Mouse (Mus musculus) heart, adult 8-10 months (tissue): Measurements from ENCODE around the gene Apobec2. TPM values are rescaled to one million over a fixed set of nuclear protein-coding genes. Genes with fewer than 3 reads are reported as not detected.
A peak's percentile ranks its signal among the peaks of the same experiment; 100 is the strongest.

Experiments used
- DNase-seq: peaks from one replicate; pipeline ENCODE4 v3.0.0; 2022; ENCODE audit warnings: low spot score
- total RNA-seq, 4 experiments: library from RNA; stranded (reverse); gene quantifications; 2 replicates each; pipeline ENCODE4 v1.2.4; 2022

The Apobec2 gene
- 100 to 1,000 TPM; 239 to 263 (median 259) TPM for total RNA-seq

DNA sequence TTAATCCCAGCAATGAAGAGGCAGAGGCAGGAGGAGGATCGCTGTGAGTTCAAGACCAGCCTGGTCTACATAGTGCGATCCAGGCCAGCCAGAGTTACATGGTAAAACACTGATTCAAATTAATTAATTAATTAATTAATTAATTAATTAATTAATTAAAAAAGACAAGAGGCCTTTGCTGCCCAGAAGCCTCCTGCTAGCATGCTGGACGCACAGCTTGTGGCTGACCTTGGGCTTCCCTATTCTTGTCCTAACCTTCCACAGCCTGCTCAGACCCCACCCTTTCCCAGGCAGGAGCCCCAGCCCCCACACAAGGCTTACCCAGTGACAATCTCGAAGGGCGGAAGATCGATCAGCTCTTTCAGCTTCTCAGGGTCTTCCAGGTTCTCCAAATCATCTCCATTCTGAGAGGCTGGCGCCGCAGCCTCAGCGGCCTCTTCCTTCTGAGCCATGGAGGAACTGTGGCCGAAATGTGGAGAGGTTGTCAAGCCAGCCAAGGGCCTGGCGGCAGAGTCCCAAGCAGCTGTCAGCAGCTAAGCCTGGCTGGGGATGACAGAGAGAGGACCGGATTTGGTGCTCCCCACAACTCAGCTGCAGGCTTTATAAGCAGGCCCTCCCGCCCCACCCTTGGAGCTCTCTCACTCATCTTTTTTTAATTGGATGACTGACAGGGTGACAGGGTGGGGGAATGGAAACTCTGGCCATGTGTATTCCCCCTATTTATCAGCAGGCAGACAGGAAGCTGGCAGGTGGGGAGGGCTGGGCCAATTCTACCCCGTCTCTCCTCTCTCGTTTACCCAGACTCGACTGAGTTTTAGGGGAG is at the start of gene Apobec2:
Gene Apobec2 (minus strand): TSS at position 773 of the 823 bp plus-strand sequence.
- DNase-seq = no peak

DNA sequence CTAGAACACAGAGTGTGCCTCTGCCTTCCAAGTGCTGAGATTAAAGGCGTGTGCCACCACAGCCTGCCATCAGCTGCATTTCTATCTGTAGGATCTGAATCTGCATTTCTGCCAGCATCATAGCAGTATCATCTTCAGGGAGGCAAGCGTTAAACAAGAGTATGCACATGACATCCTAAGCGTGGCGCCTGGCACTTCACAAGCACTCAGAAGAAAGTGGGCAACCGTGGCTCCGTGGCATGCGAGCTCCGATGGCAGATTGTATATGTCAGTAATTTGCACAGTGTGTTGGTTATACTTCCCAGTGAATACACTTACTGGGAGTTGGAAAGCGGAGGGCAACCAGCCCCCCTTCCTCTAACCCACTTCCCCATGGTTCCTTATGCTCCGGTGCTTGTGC is 47.2 kb upstream of the Apobec2 start:
- no peak for DNase-seq

DNA sequence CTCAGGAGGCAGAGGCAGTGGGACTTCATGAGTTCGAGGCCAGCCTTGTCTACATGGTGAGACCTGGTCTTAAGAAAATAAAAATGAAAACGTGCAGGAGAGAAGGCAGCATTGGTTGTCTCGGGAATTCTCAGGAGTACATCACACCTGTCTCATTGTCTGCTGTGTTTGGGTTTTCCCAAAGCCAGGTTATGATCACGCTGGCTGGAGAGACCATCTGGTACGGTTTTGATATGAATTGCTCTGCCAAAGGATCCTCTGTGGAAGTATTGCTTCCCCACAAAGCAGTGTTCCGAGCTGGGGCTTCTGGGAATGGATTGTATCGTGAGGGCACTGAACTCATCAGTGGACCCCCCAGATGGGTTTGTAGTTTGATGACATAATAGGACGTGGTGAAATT is 42.7 kb upstream of the Apobec2 start:
- no peak for DNase-seq

DNA sequence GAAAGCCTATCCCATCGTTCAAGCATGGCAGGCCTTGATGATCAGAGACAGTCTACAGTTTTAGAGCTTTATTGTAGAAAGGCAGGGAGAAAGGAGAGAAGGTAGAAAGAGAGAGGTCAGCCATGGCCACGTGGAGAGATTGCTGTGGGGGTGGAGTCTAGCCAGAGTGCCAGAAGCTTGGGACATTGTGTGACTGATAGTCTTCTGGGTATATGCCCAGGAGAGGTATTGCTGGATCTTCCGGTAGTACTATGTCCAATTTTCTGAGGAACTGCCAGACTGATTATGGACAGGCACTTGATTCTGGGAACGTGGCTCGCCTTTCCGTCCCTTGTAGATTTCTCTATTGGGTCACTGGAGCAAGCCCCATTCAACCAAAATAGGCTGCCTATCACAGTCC is 41.6 kb upstream of the Apobec2 start:
- peak; percentile 33 for DNase-seq

DNA sequence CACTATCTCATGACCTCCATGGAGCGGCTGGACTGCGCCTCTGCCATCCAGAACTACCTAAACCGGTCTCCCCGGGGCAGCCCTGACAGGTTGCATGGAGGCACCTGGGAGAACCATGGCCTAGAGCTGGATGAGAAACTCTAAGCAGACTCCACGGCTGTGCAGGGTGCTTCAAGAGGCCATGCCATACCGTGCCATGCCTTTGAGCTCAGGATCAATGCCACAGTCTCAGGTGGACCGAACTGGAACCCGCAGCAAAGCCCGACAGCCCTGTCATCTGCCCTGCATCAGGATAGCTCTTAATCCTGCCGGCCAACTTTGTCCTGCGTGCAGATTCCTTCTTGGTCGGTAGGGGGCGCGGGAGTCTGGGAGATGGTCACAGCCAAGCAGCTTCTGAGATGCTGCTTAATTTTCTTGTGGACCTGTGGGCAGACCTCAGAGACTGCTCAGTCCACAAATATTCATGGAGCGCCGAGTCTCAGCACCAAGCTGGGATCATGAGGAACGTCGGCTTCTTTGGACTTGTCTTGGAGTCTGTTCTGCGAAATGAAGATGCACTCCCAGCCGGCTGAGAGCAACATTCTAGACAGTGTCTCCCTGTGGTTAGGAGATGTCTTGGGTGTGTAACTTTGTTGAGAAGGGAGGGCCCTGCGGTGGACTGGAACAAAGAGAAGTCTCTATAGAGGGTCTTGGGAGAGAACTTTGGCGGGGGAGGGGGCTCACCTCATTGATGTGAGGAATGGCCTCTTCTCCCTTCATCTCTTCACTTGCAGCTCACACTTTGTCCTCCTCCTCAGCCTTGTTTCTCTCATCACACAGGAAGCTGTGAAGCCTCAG is 34.9 kb upstream of the Apobec2 start:
- peak; percentile 78 for DNase-seq

DNA sequence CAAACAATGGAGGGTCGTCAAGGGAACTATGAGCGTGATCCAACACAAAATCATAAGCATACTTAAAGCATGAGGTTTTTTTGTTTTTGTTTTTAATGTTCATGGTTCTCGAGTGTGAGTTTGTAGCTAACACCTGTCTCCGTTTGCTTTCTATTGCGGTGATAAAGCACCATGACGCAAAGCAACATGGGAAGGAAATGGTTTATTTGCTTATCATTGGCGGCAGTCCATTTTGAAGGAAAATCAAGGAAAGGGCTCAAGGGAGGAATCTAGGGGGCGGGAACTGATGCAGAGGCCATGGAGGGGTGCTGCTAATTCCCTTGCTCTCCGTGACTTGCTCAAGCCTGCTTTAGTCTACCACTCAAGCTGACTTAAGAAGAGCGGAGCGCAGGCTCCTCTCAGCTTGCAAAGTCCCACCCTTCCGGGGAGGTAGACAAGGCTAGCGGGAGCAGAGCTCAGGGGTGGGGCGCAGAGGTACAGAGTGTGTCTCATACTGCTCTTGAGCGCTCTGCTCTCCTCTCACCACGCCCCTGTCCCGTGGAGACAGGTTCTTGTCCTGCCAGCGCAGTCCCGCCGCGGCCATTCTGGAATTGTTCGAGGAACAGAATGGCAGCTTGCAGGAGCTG is 34.2 kb upstream of the Apobec2 start:
- no peak for DNase-seq

DNA sequence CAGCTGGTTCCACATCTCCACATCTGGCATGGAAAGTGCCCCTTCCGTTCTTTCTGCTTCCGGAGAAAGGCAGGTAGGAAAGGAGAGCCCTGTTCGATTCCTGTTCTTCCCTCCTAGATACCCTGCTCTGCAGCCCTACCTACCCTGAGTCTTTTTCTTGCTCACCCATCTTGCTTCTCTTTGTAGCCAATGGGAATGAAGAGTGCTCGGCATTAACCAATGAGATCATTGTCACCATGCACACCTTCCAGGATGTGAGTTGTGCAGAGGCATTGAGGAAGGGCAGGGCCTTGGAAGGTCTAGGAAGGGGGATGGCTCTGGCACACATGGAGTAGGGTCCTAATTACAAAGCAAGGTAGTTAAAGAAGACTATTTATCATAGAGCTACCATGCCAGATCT is 30.7 kb upstream of the Apobec2 start:
- no peak for DNase-seq

DNA sequence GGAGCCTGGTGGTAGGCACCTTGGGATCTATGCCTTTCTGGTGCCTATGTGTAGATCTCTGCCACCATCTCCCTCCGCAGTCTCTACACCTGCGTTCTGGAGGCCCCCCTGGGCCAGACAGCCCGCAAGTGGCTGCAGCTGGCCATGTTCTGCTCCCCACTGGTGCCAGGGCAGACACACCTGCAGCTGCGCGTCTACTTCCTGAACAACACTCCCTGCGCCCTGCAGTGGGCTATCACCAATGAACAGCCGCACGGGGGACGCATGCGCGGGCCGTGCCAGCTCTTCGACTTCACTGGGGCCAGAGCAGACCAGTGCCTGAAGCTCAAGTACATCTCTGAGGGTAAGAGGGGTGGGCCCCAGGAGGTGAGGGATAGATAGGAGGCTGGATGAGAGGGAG is 29.4 kb upstream of the Apobec2 start:
- DNase-seq = no peak

DNA sequence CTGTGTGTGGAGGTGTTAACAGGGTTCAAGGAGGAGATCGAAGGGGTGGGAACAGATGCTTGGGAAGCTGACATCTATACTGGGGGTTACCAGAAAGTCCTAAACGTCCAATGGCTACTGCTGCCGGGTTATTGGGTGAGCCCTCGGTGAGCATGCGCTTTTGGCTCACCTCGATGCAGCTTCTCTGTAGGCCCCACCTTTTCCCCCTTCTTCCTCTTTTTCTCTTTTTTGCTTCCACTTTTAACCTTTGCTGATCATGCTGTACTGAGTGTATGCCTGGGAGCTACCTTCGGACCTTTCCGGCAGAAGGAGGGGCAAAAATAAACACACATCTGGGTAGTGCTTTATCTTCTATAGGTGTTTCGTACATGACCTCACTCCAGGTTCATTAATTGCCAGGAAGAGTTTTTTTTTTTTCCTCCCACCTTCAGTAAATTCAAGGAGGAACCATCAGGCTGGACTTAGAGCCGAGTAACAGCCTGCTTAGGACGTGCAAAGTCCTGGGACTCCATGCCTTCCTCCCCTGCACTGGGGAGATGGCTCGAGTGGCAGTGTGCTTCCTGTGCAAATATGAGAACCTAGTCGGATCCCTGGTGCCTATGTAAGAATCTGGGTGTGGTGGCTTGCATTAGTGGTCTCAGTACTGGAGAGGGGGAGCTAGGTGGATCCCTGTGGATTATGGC is 25.4 kb upstream of the Apobec2 start:
- DNase-seq = no peak

DNA sequence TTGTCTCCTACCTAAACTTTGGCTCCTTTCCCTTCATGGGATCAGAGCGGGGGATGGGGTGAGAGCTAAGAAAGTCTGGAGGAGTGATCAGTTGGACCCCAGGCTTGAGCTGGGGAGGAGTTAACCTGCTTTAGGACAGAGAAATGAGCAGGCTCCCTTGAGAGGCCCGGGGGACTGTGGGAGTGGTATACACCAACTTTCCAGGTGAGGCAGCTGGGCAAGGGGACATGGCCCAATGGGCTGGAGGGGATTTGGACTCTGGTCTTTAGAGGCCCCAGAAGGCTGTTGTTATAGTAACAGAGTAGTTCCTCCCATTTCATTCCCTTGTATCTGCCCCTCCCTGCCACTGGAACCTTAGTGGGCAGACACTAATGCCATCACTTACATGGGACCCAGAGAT is 23.2 kb upstream of the Apobec2 start:
- no peak for DNase-seq

DNA sequence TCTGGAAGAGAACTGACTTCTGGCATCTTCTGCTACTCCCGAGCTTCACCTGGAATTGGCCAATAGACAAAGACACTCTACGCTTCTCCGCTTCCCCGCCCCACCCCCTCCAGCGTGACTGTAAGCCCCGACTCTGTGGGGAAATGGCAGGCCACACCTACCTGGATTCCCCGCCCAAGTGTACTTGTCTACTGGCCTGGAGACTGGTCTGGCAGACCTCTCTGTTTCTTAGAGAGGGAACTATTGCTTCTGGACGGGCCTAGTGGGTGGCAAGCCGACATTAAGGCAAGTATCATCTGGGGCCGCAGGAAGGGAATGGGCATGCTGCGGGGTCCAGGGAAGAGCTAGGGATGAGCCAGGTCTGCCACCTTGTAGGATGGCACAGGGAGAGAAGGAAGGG is 22.0 kb upstream of the Apobec2 start, which contains the start of gene Unc5cl:
Gene Unc5cl (plus strand): TSS at position 214 of the 400 bp plus-strand sequence.
- DNase-seq = no peak

DNA sequence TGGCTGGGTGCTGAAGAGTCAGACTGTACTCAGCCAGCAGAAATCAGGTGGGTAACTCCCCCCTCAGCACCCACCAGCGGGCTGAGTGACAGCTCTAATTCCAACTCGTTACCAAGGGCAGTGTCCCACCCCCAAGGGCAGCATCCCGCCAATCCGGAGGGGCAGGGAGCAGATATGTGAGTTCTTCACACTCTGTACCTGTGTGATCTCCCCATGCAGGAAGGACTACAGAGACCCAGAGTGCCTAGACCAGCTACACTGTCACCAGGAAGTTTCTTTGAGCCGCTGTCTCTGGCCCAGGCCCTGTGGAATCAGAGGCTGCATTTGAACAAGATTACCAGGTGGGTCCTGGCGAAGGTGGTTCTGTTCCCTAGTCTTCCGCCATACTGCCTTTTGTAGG is 21.5 kb upstream of the Apobec2 start:
- DNase-seq = no peak

DNA sequence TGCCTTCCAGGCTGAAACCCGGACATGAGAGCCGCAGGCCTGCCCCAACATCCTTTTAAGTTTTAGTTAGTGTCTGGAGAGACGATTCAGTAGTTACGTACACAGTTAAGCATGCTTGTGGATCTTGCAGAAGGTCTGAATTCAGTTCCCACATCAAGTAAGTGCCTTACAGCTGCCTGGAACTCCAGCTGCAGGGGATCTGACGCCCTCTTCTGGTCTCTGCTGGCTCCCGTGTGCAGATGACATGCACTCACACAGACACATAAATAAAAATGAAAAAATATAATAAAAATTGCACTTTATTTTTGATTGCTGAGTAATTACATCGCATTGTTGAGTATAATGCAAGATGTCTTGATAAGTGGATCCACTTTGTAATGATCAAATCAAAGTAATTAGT is 20.8 kb upstream of the Apobec2 start:
- DNase-seq = no peak

DNA sequence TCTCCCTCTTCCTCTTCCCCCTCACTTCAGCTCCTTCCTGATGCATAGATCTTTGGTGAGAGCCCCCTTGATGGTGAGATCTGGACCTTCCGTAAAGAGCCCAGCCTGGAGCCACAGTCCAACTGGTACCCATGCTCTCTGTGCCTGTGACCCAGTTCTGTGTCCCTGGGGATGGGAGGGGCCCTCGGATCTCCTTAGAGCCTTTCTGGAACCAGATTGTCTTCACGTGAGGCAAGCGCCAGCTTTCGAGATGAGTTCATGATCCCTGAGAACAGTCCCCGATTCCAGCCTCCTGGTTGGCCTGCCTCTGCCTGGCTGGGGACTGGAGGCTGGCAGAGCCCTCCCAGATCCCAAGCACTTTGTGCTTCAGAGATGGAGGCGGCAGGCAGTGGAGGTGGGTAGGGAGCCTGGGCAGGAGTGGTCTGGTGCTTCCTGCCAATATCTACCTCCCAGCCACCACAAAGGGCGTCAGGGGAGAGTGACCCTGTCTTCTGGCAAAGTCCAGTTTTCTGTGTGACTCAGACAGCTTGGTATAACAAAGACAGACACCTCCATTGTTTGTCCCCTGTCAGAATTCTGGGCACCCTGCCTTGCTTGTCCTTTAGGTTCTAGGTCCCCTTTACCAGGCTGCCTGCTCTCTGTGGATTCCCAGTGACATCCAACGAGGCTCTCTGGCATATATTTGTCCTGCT is 19.2 kb upstream of the Apobec2 start:
- DNase-seq = no peak

DNA sequence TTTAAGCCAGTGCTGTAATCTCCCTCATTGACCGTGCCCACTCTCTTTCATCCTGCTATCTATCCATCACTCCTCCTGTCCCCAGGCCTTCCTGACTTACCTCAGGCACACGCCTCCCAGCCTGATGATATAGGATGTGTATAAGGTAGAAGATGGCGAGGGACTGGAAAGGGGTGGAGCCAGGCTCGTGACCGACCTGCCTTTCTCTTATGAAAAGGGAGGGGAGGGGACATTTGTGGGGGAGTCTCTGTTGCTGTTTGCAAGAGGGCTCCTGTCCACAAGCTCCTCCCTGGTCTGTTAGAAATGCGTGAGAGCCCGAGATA is 18.6 kb upstream of the Apobec2 start, which contains the start of gene Tspo2:
Gene Tspo2 (minus strand): TSS at position 170 of the 323 bp plus-strand sequence.
- DNase-seq = no peak

DNA sequence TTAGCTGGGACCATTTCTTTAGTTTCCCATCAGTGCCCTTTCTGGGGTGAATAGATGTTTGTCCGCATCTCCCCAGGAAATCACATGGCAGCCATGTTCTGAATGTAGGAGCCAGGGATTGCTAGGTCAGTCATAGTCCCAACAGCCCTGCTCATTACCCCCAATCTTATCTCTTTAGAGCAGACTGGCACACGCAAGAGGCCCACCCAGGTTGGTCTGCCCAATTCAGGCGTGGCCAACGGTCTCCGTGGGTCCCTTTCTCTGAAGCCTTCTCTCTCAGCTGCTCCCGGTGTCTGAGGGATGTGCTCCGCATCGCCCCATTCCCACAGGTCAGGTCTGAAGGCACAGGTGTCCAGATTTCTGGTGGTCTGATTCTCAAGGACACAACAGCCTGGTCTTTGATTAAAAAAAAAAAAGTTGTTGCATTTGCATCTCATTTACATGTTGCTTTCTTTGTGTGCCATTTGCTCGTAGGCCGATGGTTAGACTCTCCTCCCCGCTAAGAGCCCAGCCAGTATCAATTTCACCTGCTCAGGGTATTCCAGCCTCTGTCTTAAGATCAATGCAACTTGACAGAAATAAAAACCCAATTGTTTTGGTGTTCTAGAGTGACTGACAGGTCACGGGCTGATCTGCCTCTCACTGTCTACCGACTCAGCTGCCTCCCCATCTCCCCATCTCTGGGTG is 18.1 kb upstream of the Apobec2 start:
- no peak for DNase-seq

DNA sequence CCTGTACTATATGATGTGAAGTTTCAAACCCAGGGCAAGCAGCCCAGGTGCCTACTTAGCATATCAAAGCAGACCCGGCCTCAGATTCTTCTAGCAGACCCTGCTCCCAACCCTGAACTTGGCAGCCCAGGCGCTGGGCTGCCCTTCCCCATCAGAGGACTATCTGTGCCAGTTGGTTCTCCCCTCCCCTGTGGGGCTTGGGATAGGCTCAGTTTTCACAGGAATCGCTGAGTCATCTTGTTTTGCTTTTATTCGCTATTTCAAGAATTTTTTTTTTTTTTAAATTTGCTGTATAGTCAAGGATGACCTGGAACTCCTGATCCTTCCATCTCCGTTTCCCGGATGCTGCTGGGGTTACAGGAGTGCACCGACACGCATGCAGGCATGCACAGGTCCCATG is 14.9 kb upstream of the Apobec2 start:
- DNase-seq = no peak

DNA sequence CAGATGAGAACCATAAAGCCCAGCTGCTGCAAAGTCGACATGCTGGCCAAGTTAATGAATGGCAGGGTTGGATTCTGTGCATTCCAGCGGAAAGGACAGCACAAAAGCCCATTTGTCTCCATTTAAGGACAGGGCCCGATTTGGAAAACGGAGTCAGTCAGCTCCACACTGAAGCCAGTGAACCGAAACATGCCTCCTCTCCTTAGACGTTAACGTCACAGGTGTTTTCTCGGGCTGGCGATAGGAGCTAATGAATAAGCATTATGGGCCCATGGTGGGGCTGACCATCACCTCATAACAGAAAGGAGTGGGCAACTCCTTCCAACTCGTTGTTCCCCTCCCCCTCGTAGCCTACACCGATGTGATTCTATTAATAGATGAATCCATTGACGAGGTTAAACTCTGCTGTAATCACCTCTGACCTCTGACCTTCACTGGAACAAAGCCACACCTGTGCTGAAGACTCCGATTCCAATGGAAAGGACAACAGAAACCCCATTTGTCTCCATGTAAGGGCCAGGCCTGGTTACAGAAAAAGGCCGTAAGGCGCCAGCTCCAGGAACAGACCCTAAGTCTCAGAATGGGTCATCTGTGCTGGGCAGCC is 10.9 kb upstream of the Apobec2 start:
- DNase-seq = no peak

DNA sequence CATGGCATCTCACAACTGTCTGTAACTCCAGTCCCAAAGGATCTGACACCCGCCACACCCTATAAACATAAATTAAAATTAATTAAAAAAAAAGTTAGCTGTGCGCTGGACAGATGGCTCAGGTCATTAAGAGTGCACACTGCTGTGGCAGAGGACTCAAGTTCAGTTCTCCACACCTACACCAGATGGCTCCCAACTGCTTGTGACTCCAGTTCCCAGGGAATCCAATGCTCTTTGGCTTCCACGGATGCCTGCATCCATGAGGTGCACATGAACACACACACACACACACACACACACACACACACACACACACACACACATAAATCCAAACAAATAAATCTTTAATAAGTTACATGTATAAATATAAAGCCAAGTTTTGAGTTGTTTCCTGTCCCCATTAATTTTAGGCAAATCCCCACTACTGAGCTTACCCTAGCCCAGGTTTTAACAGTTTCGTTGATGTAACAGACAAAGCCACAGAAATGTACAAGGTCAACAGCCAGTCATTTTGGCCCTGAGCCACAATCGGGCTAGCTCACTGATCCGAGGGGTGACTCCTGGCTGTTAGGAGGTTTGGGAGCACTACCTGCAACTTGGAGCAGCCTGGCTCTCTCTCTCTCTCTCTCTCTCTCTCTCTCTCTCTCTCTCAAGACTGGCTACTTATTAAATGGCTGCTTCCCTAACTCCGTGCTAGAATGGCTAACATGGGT is 10.2 kb upstream of the Apobec2 start:
- no peak for DNase-seq
